Mouse (Mus musculus) limb, embryonic 11.5 days (tissue): ENCODE data around the gene Prrc2b. TPM values are rescaled to one million over a fixed set of nuclear protein-coding genes. Genes with fewer than 3 reads are reported as not detected.
A peak's percentile ranks its signal among the peaks of the same experiment; 100 is the strongest.

ENCODE experiments used
- ATAC-seq: fragments of 200-750 bp; cut with Nextera tagmentation; 2 replicates; pipeline ENCODE4 v1.8.0; 2017; ENCODE audit warnings: low read depth; ENCODE audit not compliant: insufficient number of reproducible peaks, low FRiP score, low TSS enrichment
- DNase-seq: peaks from one replicate; pipeline ENCODE4 v3.0.0-alpha.2; 2015; ENCODE audit warnings: low spot score
- H3K27ac ChIP-seq: fragments of 300-500 bp; sonication (generic); replicated peaks from 2 replicates; pipeline ENCODE4 v1.5.1; 2014; ENCODE audit warnings: low read depth, mild to moderate bottlenecking, low read length
- H3K27me3 ChIP-seq: fragments of 300-500 bp; sonication (generic); 2 replicates; pipeline ENCODE4 v1.6.1; 2014; ENCODE audit warnings: mild to moderate bottlenecking, low read length, mixed read lengths; ENCODE audit not compliant: control insufficient read depth, insufficient read depth
- H3K36me3 ChIP-seq: fragments of 300-500 bp; sonication (generic); 2 replicates; pipeline ENCODE4 v1.6.1; 2014; ENCODE audit warnings: mild to moderate bottlenecking, low read length, moderate library complexity, mixed read lengths; ENCODE audit not compliant: control insufficient read depth, insufficient read depth
- H3K4me1 ChIP-seq: fragments of 300-500 bp; sonication (generic); 2 replicates; pipeline ENCODE4 v1.6.1; 2014; ENCODE audit warnings: low read length, mixed read lengths; ENCODE audit not compliant: control insufficient read depth, insufficient read depth
- H3K4me2 ChIP-seq: fragments of 300-500 bp; sonication (generic); 2 replicates; pipeline ENCODE4 v1.6.1; 2014; ENCODE audit warnings: low read depth, mild to moderate bottlenecking, moderate library complexity; ENCODE audit not compliant: severe bottlenecking
- H3K4me3 ChIP-seq: fragments of 300-500 bp; sonication (generic); 2 replicates; pipeline ENCODE4 v1.5.1; 2014; ENCODE audit warnings: low read depth, low read length
- H3K9ac ChIP-seq: fragments of 300-500 bp; sonication (generic); 2 replicates; pipeline ENCODE4 v1.6.1; 2014; ENCODE audit warnings: mild to moderate bottlenecking, low read length
- H3K9me3 ChIP-seq: fragments of 300-500 bp; sonication (generic); 2 replicates; pipeline ENCODE4 v1.6.1; 2016; ENCODE audit warnings: low read length; ENCODE audit not compliant: control insufficient read depth
- WGBS: fragments of 180-500 bp; shearing (Covaris S2); extraction: QIAGEN DNeasy Blood & Tissue Kit; methylation state at CpG from one replicate; pipeline ENCODE4 v1.1.7; 2014; 5-methylcytosine and 5-hydroxymethylcytosine counted together
- polyA plus RNA-seq: library from polyadenylated mRNA; unstranded; fragments of >200 nt; fragmentation: Nextera tagmentation; extraction: Ambion mirVana; gene quantifications from 2 replicates; pipeline ENCODE4 v1.2.1, GENCODE M21; 2014

Prrc2b gene
- polyA plus RNA-seq, 1 experiment from 2014 or later: 62.5 TPM

- 9% methylated on average over 7 of the region's 7 CpGs for WGBS
- Histone ChIP-seq H3K9me3 (no peaks in the 10 kb centered on the region), H3K4me2 (peak overlapping the region; percentile 45), H3K4me3 (no peak overlapping the region), H3K27ac (peak overlapping the region; percentile 69), H3K36me3 (0 out of 2 replicates have a peak, but pooled peaks cover under 1% of the 10 kb centered on the region), H3K9ac (peak overlapping the region; percentile 37; the same call in 1 of the 2 replicates), H3K27me3 (no peaks in the 10 kb centered on the region), H3K4me1 (peaks cover 48% of the 10 kb centered on the region)
- DNase-seq (peak; percentile 75), ATAC-seq (peak; percentile 55; the same call in 1 of the 2 replicates)
These were observed 16.9 kb downstream of the Prrc2b start for GRCm38 (mm10) chr2:32167819-32168218.

GRCm38 (mm10) chr2:32169292-32169691 lies 18.4 kb downstream of the Prrc2b start:
- Histone ChIP-seq H3K36me3 (no peaks in the 10 kb centered on the region), H3K4me3 (no peak overlapping the region), H3K4me1 (peaks cover 55% of the 10 kb centered on the region), H3K27ac (no peak overlapping the region), H3K9me3 (no peaks in the 10 kb centered on the region), H3K4me2 (no peak overlapping the region), H3K9ac (no peak overlapping the region), H3K27me3 (no peaks in the 10 kb centered on the region)
- no peak for DNase-seq
- 47% methylated on average over 5 of the region's 5 CpGs for WGBS
- no peak for ATAC-seq

- 68% methylated on average over 8 of the region's 8 CpGs for WGBS
- Histone ChIP-seq H3K36me3 (no peaks in the 10 kb centered on the region), H3K4me2 (no peak overlapping the region)
These were observed 19.1 kb downstream of the Prrc2b start for GRCm38 (mm10) chr2:32170010-32170409.

GRCm38 (mm10) chr2:32171658-32172433 lies 21.0 kb downstream of the Prrc2b start:
- no peak overlapping the region for H3K27ac ChIP-seq
- ATAC-seq (no peak), DNase-seq (no peak)
- H3K4me1 ChIP-seq: peaks cover 55% of the 10 kb centered on the region
- H3K4me3 ChIP-seq: no peak overlapping the region
- H3K4me2 ChIP-seq: no peak overlapping the region
- H3K9me3 ChIP-seq: no peaks in the 10 kb centered on the region
- WGBS: 86% methylated on average over 14 of the region's 14 CpGs
- no peaks in the 10 kb centered on the region for H3K27me3 ChIP-seq
- no peak overlapping the region for H3K9ac ChIP-seq
- no peaks in the 10 kb centered on the region for H3K36me3 ChIP-seq

More at GRCm38 (mm10) chr2:32170010-32170409, 19.1 kb downstream of the Prrc2b start:
- DNase-seq: no peak
- H3K4me3 ChIP-seq: no peak overlapping the region
- no peak for ATAC-seq
- no peak overlapping the region for H3K9ac ChIP-seq
- H3K4me1 ChIP-seq: peaks cover 58% of the 10 kb centered on the region
- no peaks in the 10 kb centered on the region for H3K27me3 ChIP-seq
- H3K27ac ChIP-seq: no peak overlapping the region
- no peaks in the 10 kb centered on the region for H3K9me3 ChIP-seq

- WGBS: 23% methylated on average over 13 of the region's 13 CpGs
- H3K9ac ChIP-seq: peak overlapping the region; percentile 17
- H3K36me3 ChIP-seq: no peaks in the 10 kb centered on the region
- ATAC-seq (peak; percentile 40; the same call in 1 of the 2 replicates), DNase-seq (peak; percentile 45)
- no peaks in the 10 kb centered on the region for H3K9me3 ChIP-seq
- H3K27ac ChIP-seq: no peak overlapping the region
- H3K4me1 ChIP-seq: peaks cover 39% of the 10 kb centered on the region
- 0 out of 2 replicates have a peak overlapping the region, but pooled peaks have one; percentile 27 for H3K4me2 ChIP-seq
- H3K4me3 ChIP-seq: no peak overlapping the region
- H3K27me3 ChIP-seq: no peaks in the 10 kb centered on the region
These were observed 23.4 kb downstream of the Prrc2b start for GRCm38 (mm10) chr2:32174170-32174741.

- H3K4me3 ChIP-seq: no peak overlapping the region
- H3K9ac ChIP-seq: 0 out of 2 replicates have a peak overlapping the region, but pooled peaks have one; percentile 27
- no peak overlapping the region for H3K4me2 ChIP-seq
- peak; percentile 37 for DNase-seq
- 51% methylated on average over 7 of the region's 7 CpGs for WGBS
- peaks cover 31% of the 10 kb centered on the region for H3K4me1 ChIP-seq
- peak overlapping the region; percentile 56; the same call in 1 of the 2 replicates for H3K27ac ChIP-seq
- H3K27me3 ChIP-seq: no peaks in the 10 kb centered on the region
- H3K9me3 ChIP-seq: no peaks in the 10 kb centered on the region
- ATAC-seq: peak; percentile 23; the same call in 1 of the 2 replicates
- no peaks in the 10 kb centered on the region for H3K36me3 ChIP-seq
These were observed 24.2 kb downstream of the Prrc2b start for GRCm38 (mm10) chr2:32175051-32175466.

DNA sequence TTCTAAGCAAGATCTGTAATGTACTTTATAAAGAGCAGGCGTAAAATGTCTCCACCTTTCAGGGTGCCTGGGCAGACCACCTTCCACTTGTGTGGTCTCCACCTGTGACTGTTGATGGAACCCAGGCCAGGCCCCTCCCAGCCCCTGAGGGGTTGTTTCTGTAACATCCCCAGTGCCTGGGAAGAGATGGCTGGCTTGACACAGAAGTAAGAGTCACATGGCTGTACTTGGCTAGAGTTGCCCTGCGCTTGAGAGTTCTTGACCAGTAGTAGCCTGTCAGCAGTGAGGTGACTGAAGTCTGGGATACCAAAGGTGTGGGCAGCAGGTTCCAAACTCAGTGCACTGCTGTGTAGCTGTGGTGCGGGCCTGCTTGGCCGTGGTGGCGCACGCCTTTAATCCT lies 24.6 kb downstream of the Prrc2b start:
- Histone ChIP-seq H3K36me3 (no peaks in the 10 kb centered on the region), H3K4me1 (peaks cover 26% of the 10 kb centered on the region), H3K27ac (no peak overlapping the region), H3K27me3 (no peaks in the 10 kb centered on the region), H3K9ac (no peak overlapping the region), H3K9me3 (no peaks in the 10 kb centered on the region), H3K4me3 (no peak overlapping the region), H3K4me2 (no peak overlapping the region)
- no peak; the same call in 1 of the 2 replicates for ATAC-seq
- 92% methylated on average over 6 of the region's 6 CpGs for WGBS
- no peak for DNase-seq

DNA sequence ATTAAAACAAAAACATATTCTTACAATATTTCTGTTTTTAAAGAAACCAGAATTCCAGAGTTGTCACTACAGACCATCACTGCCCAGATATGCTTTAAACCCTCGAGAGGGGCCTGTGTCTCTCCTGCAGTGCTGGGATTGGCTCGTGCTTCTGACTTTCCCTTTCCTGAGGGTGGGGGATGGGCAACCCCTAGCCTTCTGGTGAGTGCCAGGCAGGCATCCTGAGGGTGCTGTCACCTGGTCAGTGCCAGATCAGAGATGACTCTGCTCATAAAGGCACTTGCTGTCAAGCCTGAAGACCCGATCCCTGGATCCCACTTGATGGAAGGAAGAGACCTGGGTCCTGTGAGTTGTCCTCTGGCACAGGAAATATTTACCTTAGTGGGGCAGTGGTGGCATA lies 26.0 kb downstream of the Prrc2b start:
- Histone ChIP-seq H3K4me1 (peaks cover 24% of the 10 kb centered on the region), H3K9ac (no peak overlapping the region), H3K4me3 (no peak overlapping the region), H3K9me3 (no peaks in the 10 kb centered on the region), H3K27me3 (no peaks in the 10 kb centered on the region), H3K27ac (no peak overlapping the region), H3K36me3 (0 out of 2 replicates have a peak, but pooled peaks cover 2% of the 10 kb centered on the region), H3K4me2 (no peak overlapping the region)
- DNase-seq (no peak), ATAC-seq (no peak)
- 46% methylated on average over 3 of the region's 3 CpGs for WGBS
